Mouse (Mus musculus): ENCODE measurements at regions not wholly inside any gene's neighbourhood (a gene's known extent, or its start where the extent isn't known, plus 50 kb on each side); places are given as distances from the start of the nearest gene placed in this dataset.
A peak's percentile ranks its signal among the peaks of the same experiment; 100 is the strongest.

- peak in 1 of 2 experiments; percentile 30 for DNase-seq (ENCODE audit: low spot score in 2 of 2)
Measured at GRCm38 (mm10) chr13:84399345-84400170, 177.5 kb downstream of the Tmem161b start.

DNA sequence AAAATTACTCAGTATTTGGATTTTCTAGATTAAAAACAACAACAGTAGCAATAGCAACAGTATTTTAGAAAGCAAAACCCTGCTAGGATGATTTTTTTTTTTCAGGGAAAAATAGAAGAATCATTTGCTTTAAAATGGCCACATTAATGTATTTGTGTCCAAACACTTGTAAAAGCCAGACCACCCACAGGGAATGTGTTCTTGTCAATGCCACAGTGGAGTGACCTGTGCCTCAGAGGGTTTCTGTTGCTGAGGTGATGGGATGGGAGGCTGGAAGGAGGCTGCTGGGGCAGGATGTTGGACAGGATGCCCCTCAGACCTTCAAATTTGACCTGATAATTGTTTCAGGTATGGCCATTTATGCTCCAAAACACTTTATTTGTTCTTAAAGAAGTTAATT is 178.9 kb downstream of the Tmem161b start:
- no peak for DNase-seq (ENCODE audit: low spot score in 2 of 2)

DNA sequence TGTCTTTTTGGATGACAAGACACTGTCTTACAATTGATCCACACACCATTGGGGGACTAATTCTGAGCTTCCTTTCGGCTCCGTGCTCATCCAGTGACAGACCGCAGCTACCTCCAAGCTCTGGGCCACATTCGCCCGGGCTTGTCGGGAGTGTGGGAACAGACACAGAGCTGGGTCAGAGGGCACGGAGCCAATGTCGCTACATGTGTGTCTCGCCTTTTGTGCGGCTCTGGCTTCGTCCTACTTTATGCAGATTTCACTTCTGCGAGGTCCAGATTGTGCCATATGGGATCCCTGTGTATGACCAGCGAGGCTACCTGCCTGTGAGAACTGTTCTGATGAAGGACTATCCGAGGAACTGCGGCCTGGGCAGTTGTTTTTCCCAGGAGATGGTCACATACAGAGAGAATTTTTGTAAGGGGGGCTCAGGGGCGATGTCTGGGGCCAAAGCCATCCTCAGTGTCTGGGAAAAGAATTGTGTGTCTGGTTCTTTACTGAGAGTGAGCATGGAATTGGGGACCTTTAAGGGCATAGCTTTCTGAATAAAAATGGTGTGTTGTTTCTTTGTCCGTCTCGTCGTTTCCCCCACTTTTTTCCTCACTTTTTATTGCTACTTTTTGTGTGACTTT is 182.6 kb downstream of the Tmem161b start:
- no peak for DNase-seq (ENCODE audit: low spot score in 2 of 2)

DNA sequence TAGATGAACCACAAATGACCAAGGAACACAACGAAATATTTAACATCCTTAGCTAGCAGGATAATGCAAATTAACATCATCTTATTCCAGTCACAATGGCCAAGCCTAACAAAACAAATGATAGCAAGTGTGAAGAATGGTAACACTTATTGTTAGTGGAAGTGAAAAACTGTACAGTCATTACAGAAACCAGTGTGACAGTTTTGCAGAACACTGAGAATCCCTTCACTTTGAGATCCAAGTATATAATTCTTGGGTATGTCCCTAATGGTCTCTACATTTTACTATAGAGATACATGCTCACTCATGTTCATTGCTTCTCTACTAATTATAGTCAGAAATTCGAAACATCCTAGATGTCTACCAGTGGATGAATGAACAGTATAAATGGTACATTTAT is 212.3 kb downstream of the Tmem161b start:
- DNase-seq (ENCODE audit: low spot score in 2 of 2) = no peak

GRCm38 (mm10) chr13:84437586-84438443 is 215.7 kb downstream of the Tmem161b start:
- DNase-seq (ENCODE audit: low spot score in 2 of 2) = no peak

- no peak for DNase-seq (ENCODE audit: low spot score in 2 of 2)
Measured at GRCm38 (mm10) chr13:84438444-84438766, 216.3 kb downstream of the Tmem161b start.

GRCm38 (mm10) chr13:84448514-84448913 is 226.4 kb downstream of the Tmem161b start:
- DNase-seq (ENCODE audit: low spot score in 2 of 2) = no peak

- peak; percentile 38 to 52 for DNase-seq (ENCODE audit: low spot score in 2 of 2)
Measured at GRCm38 (mm10) chr13:84449001-84449551, 227.0 kb downstream of the Tmem161b start.

All from right cerebral cortex, postnatal 36 days (tissue).